Mouse (Mus musculus) MEL (cell line): ENCODE results near the gene Hsp90ab1. TPM values are rescaled to one million over a fixed set of nuclear protein-coding genes. Genes with fewer than 3 reads are reported as not detected.

ENCODE experiments used
- DNase-seq: peaks from one replicate; pipeline ENCODE4 v3.0.0; 2011; ENCODE audit warnings: low read depth, low spot score
- H3K27ac ChIP-seq: 2 replicates; pipeline ENCODE4 v1.5.1; 2012; ENCODE audit warnings: low read depth, mild to moderate bottlenecking, control low read depth, low read length, moderate library complexity; ENCODE audit not compliant: control insufficient read depth
- H3K27me3 ChIP-seq, 2 experiments: fragments of 150-350 bp in 1 of 2; sonication (generic) in 1 of 2; 2 replicates each; pipeline ENCODE4 v1.6.1; 2012; ENCODE audit warnings: low read length in 2 of 2, mild to moderate bottlenecking in 2 of 2, improper control_type of control experiment in 1 of 2, moderate library complexity in 1 of 2; ENCODE audit not compliant: insufficient read depth in 2 of 2, control insufficient read depth in 1 of 2
- H3K36me3 ChIP-seq, 2 experiments: 2 replicates each; pipeline ENCODE4 v1.6.1; 2012 to 2014; ENCODE audit warnings: low read length in 2 of 2, improper control_type of control experiment in 1 of 2, inconsistent platforms in 1 of 2, mild to moderate bottlenecking in 1 of 2; ENCODE audit not compliant: insufficient read depth in 2 of 2, control insufficient read depth in 1 of 2
- H3K4me1 ChIP-seq, 2 experiments: fragments of 150-350 bp in 1 of 2; sonication (generic) in 1 of 2; 2 replicates each; pipeline ENCODE4 v1.6.1; 2012; ENCODE audit warnings: low read length in 2 of 2, improper control_type of control experiment in 1 of 2, mild to moderate bottlenecking in 1 of 2; ENCODE audit not compliant: insufficient read depth in 2 of 2, control insufficient read depth in 1 of 2
- H3K4me3 ChIP-seq, 2 experiments: fragments of 150-350 bp in 1 of 2; sonication (generic) in 1 of 2; 2 replicates each; pipeline ENCODE4 v1.5.1; 2012; ENCODE audit warnings: low read depth in 2 of 2, low read length in 2 of 2, mild to moderate bottlenecking in 2 of 2, moderate library complexity in 2 of 2, control low read depth in 1 of 2, improper control_type of control experiment in 1 of 2; ENCODE audit not compliant: control insufficient read depth in 1 of 2, insufficient read depth in 1 of 2
- H3K79me2 ChIP-seq: 2 replicates; pipeline ENCODE4 v1.6.1; 2012; ENCODE audit warnings: mild to moderate bottlenecking, low read length, moderate library complexity; ENCODE audit not compliant: control insufficient read depth, poor library complexity, insufficient read depth
- H3K9ac ChIP-seq: 2 replicates; pipeline ENCODE4 v1.6.1; 2012; ENCODE audit warnings: low read depth, mild to moderate bottlenecking, control low read depth, low read length, moderate library complexity; ENCODE audit not compliant: control insufficient read depth, poor library complexity, severe bottlenecking
- H3K9me3 ChIP-seq: fragments of 150-350 bp; sonication (generic); replicated peaks from 2 replicates; pipeline ENCODE4 v1.6.1; 2012; ENCODE audit warnings: mild to moderate bottlenecking, low read length, improper control_type of control experiment, moderate library complexity; ENCODE audit not compliant: insufficient read depth
- CHD1 ChIP-seq: IDR thresholded peaks from 2 replicates; pipeline ENCODE4 v1.6.1; 2012; ENCODE audit warnings: low read depth, mild to moderate bottlenecking, inconsistent platforms, low read length, improper control_type of control experiment
- CHD2 ChIP-seq: IDR thresholded peaks from 2 replicates; pipeline ENCODE4 v1.6.1; 2011; ENCODE audit warnings: low read length, improper control_type of control experiment
- CTCF ChIP-seq, 3 experiments: IDR thresholded peaks in 2 of 3; conservative IDR thresholded peaks in 1 of 3; 2 replicates each; pipeline ENCODE4 v1.5.1; 2011 to 2012; ENCODE audit warnings: low read length in 3 of 3, low read depth in 2 of 3, mild to moderate bottlenecking in 2 of 3, improper control_type of control experiment in 1 of 3, inconsistent platforms in 1 of 3, mixed read lengths in 1 of 3, moderate library complexity in 1 of 3; ENCODE audit not compliant: control insufficient read depth in 1 of 3, insufficient read depth in 1 of 3, poor library complexity in 1 of 3, severe bottlenecking in 1 of 3
- E2F4 ChIP-seq: IDR thresholded peaks from 2 replicates; pipeline ENCODE4 v1.6.1; 2011; ENCODE audit warnings: low read depth, low read length, improper control_type of control experiment, borderline replicate concordance
- ELF1 ChIP-seq: IDR thresholded peaks from 2 replicates; pipeline ENCODE4 v1.6.1; 2014; ENCODE audit warnings: low read depth, mild to moderate bottlenecking, inconsistent platforms, low read length, improper control_type of control experiment, moderate library complexity
- ETS1 ChIP-seq: IDR thresholded peaks from 2 replicates; pipeline ENCODE4 v1.6.1; 2012; ENCODE audit warnings: low read depth, mild to moderate bottlenecking, inconsistent platforms, low read length, improper control_type of control experiment, moderate library complexity
- GATA1 ChIP-seq: IDR thresholded peaks from 2 replicates; pipeline ENCODE4 v1.6.1; 2011; ENCODE audit warnings: low read depth, low read length, improper control_type of control experiment
- HCFC1 ChIP-seq: IDR thresholded peaks from 2 replicates; pipeline ENCODE4 v1.6.1; 2012; ENCODE audit warnings: low read depth, mild to moderate bottlenecking, inconsistent platforms, low read length, improper control_type of control experiment, moderate library complexity
- JUND ChIP-seq: IDR thresholded peaks from 2 replicates; pipeline ENCODE4 v1.6.1; 2011; ENCODE audit warnings: low read depth, mild to moderate bottlenecking, improper control_type of control experiment, low read length
- KAT2A ChIP-seq: conservative IDR thresholded peaks from 2 replicates; pipeline ENCODE4 v1.6.1; 2012; ENCODE audit warnings: low read depth, low read length, improper control_type of control experiment, inconsistent platforms
- MAX ChIP-seq: IDR thresholded peaks from 2 replicates; pipeline ENCODE4 v1.6.1; 2011; ENCODE audit warnings: low read length, improper control_type of control experiment
- MAZ ChIP-seq: IDR thresholded peaks from 2 replicates; pipeline ENCODE4 v1.6.1; 2012; ENCODE audit warnings: low read depth, mild to moderate bottlenecking, inconsistent platforms, low read length, improper control_type of control experiment
- MXI1 ChIP-seq: IDR thresholded peaks from 2 replicates; pipeline ENCODE4 v1.6.1; 2011; ENCODE audit warnings: mild to moderate bottlenecking, low read depth, low read length, improper control_type of control experiment
- NELFE ChIP-seq: IDR thresholded peaks from 2 replicates; pipeline ENCODE4 v1.6.1; 2011; ENCODE audit warnings: low read depth, low read length, improper control_type of control experiment
- NRF1 ChIP-seq: IDR thresholded peaks from 2 replicates; pipeline ENCODE4 v1.6.1; 2014; ENCODE audit warnings: low read depth, mild to moderate bottlenecking, inconsistent platforms, low read length, improper control_type of control experiment, moderate library complexity; ENCODE audit not compliant: poor library complexity, insufficient read depth, severe bottlenecking
- POLR2A ChIP-seq, 2 experiments: IDR thresholded peaks; 2 replicates each; pipeline ENCODE4 v1.6.1; 2011 to 2012; ENCODE audit warnings: low read length in 2 of 2, mild to moderate bottlenecking in 2 of 2, control low read depth in 1 of 2, improper control_type of control experiment in 1 of 2, low read depth in 1 of 2, moderate library complexity in 1 of 2; ENCODE audit not compliant: control insufficient read depth in 1 of 2, insufficient read depth in 1 of 2, poor library complexity in 1 of 2
- POLR2AphosphoS2 ChIP-seq: IDR thresholded peaks from 2 replicates; pipeline ENCODE4 v1.6.1; 2011; ENCODE audit warnings: low read length, improper control_type of control experiment
- RAD21 ChIP-seq: IDR thresholded peaks from 2 replicates; pipeline ENCODE4 v1.6.1; 2011; ENCODE audit warnings: mild to moderate bottlenecking, low read depth, low read length, improper control_type of control experiment
- RCOR1 ChIP-seq: IDR thresholded peaks from 2 replicates; pipeline ENCODE4 v1.6.1; 2012; ENCODE audit warnings: low read depth, mild to moderate bottlenecking, inconsistent platforms, low read length, improper control_type of control experiment
- SMC3 ChIP-seq: IDR thresholded peaks from 2 replicates; pipeline ENCODE4 v1.6.1; 2011; ENCODE audit warnings: low read depth, low read length, improper control_type of control experiment
- TBP ChIP-seq: IDR thresholded peaks from 2 replicates; pipeline ENCODE4 v1.8.0; 2011; ENCODE audit warnings: low read depth, low read length, improper control_type of control experiment
- UBTF ChIP-seq: IDR thresholded peaks from 2 replicates; pipeline ENCODE4 v1.6.1; 2012; ENCODE audit warnings: low read depth, mild to moderate bottlenecking, inconsistent platforms, low read length, improper control_type of control experiment, moderate library complexity, borderline replicate concordance; ENCODE audit not compliant: insufficient read depth
- USF1 ChIP-seq: IDR thresholded peaks from 2 replicates; pipeline ENCODE4 v1.6.1; 2014; ENCODE audit warnings: low read depth, mild to moderate bottlenecking, inconsistent platforms, low read length, improper control_type of control experiment, moderate library complexity
- ZKSCAN1 ChIP-seq: IDR thresholded peaks from 2 replicates; pipeline ENCODE4 v1.6.1; 2012; ENCODE audit warnings: low read depth, mild to moderate bottlenecking, inconsistent platforms, low read length, improper control_type of control experiment, moderate library complexity
- ZMIZ1 ChIP-seq: IDR thresholded peaks from 2 replicates; pipeline ENCODE4 v1.6.1; 2012; ENCODE audit warnings: low read depth, mild to moderate bottlenecking, inconsistent platforms, low read length, improper control_type of control experiment, moderate library complexity
- ZNF384 ChIP-seq: IDR thresholded peaks from 2 replicates; pipeline ENCODE4 v1.6.1; 2012; ENCODE audit warnings: low read depth, mild to moderate bottlenecking, inconsistent platforms, low read length, improper control_type of control experiment
- polyA plus RNA-seq, 2 experiments: library from polyadenylated mRNA; stranded (reverse) in 1 of 2; unstranded in 1 of 2; fragments of >175 nt in 1 of 2; fragments of >200 nt in 1 of 2; gene quantifications; 2 replicates each; pipeline versions ENCODE4 v1.2.1 to v1.2.4; 2012; ENCODE audit warnings: low replicate concordance in 2 of 2, low read depth in 1 of 2; ENCODE audit not compliant: insufficient read length in 2 of 2, insufficient read depth in 1 of 2, missing spikeins in 1 of 2
- total RNA-seq: library from RNA; depleted of rRNA; stranded (reverse); fragments of 300-350 nt; gene quantifications from 2 replicates; pipeline ENCODE4 v1.2.3, GENCODE M21; 2012

Hsp90ab1 gene
- total and polyA plus RNA-seq, 3 experiments = 1,032 to 27,726 (median 4,130) TPM

DNA sequence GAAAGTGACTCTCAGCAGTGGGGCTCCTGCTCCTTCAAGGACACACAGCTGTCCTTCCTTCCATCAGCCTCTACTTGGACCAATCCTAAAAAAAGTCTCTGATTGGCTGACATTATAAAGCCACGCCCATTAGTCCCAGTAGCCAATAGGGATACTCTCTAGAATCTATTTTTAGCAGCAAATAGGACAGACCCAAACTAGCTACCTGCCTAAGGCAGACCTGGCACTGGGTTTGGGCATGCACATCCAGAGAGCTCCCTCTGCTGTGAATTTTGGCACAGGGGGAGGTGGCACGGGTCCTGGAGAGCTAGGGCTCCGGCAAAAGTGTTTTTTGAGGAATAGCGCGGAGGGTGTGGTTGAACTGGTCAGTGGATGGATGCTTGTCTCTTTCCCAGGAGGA lies 46.5 kb downstream of the Hsp90ab1 start:
- Histone ChIP-seq H3K27ac (no peak overlapping the region), H3K79me2 (no peaks in the 10 kb centered on the region), H3K9ac (no peak overlapping the region), H3K36me3 (no peaks in the 10 kb centered on the region), H3K9me3 (no peaks in the 10 kb centered on the region), H3K4me3 (no peak overlapping the region), H3K4me1 (no peaks in the 10 kb centered on the region), H3K27me3 (peaks cover 7 to 10% of the 10 kb centered on the region in 2 experiments; a peak in 3 of 4 replicates)
- DNase-seq = no peak
- TF ChIP-seq CHD2 (no peak), RAD21 (no peak), MAZ (no peak), POLR2A (IDR thresholded peaks at IDR 0.05; ENCODE audit: control insufficient read depth in 1 of 2, insufficient read depth in 1 of 2, low read depth in 1 of 2, low read length in 2 of 2, poor library complexity in 1 of 2) (no peak), CTCF (IDR thresholded peaks at IDR 0.05 in 2 of 3, conservative IDR thresholded peaks at IDR 0.05 in 1 of 3; ENCODE audit: control insufficient read depth in 1 of 3, insufficient read depth in 1 of 3, low read depth in 2 of 3, low read length in 3 of 3, poor library complexity in 1 of 3, severe bottlenecking in 1 of 3) (no peak), KAT2A (no peak), ZKSCAN1 (no peak), ZNF384 (no peak), USF1 (no peak), ZMIZ1 (no peak)

DNA sequence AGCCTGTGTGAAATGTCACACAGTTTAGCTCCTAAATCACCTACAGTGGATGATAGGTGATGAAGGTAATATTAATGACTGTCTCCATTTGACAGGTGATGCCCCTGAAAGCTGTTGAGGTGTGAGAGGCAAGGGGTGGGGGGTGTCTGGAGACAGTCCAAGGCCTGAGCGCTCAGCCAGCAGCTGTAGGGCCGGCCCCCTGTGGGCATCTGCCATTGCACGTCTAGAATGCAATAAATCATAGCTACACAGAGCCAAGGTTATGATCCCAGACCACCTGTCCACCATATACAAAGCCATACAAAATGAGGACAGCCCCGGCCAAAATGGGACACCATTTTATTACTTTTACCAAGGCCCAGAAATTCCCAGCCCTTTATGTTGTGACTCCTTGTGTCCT lies 48.1 kb downstream of the Hsp90ab1 start:
- Histone ChIP-seq H3K9me3 (no peaks in the 10 kb centered on the region), H3K4me1 (no peaks in the 10 kb centered on the region), H3K36me3 (no peaks in the 10 kb centered on the region), H3K9ac (no peak overlapping the region), H3K79me2 (no peaks in the 10 kb centered on the region), H3K27me3 (peaks cover 4% of the 10 kb centered on the region in 2 experiments; a peak in 3 of 4 replicates), H3K4me3 (no peak overlapping the region), H3K27ac (no peak overlapping the region)
- TF ChIP-seq CHD1 = no peak
- no peak for TF ChIP-seq MXI1
- no peak for TF ChIP-seq NRF1
- TF ChIP-seq GATA1 = no peak
- no peak for TF ChIP-seq SMC3
- TF ChIP-seq ZMIZ1 = no peak
- TF ChIP-seq NELFE = no peak
- TF ChIP-seq POLR2AphosphoS2 = no peak
- TF ChIP-seq JUND = no peak
- TF ChIP-seq RAD21 = no peak
- no peak for TF ChIP-seq MAX
- no peak for TF ChIP-seq E2F4
- no peak for TF ChIP-seq ETS1
- no peak for TF ChIP-seq CTCF (IDR thresholded peaks at IDR 0.05 in 2 of 3, conservative IDR thresholded peaks at IDR 0.05 in 1 of 3; ENCODE audit: control insufficient read depth in 1 of 3, insufficient read depth in 1 of 3, low read depth in 2 of 3, low read length in 3 of 3, poor library complexity in 1 of 3, severe bottlenecking in 1 of 3)
- TF ChIP-seq ELF1 = no peak
- no peak for TF ChIP-seq HCFC1
- no peak for TF ChIP-seq TBP
- no peak for TF ChIP-seq UBTF
- no peak for TF ChIP-seq RCOR1
- DNase-seq = no peak
